8 mouse cellular contexts compared by ENCODE assay signal in the genomic region with DNA sequence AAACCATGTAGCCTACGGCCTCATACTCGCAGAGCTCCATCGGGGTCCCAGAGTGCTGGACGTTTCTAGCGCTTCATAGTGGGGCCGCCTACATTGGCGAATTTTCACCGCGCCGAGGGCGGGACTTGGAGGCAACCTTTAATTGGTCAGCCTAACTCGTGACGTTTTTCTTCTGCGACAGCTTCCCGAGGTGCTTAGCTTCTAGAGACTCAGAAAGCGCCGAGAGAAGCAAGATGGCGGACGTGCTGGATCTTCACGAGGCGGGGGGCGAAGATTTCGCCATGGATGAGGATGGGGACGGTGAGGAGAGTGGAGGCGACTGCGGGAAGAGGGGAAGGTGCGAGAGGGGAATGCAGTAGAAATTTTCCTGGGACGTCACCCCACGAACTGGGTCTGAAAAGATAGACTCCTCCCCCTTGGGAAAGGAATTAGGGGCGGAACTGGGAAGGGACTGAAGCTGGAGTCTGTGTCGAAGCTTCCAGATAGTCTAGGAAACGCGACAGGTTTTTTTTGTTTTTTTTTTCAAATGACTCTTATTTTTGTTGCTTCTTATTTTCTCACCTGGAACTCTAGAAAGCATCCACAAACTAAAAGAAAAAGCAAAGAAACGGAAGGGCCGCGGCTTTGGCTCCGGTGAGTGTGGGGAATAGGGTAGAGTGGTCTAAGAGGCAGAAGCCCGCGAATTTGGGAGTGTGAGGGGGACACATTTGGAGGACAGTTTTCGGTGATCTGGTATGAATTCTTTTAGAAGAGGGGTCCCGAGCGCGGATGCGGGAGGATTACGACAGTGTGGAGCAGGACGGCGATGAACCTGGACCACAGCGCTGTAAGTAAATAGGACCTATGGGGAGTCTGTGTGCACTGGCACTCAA. TPM values are rescaled to one million over a fixed set of nuclear protein-coding genes. Genes with fewer than 3 reads are reported as not detected.
DNase-seq lines count a peak whose midpoint lies in the region; ATAC-seq and TF ChIP-seq lines count a peak whose summit lies in the region.

A gene (plus strand): TSS at position 205 of the 872 bp plus-strand sequence.

- peak within 1 kb of the TSS; percentile 92 for H3K4me2 ChIP-seq in forebrain, embryonic 13.5 days
- H3K4me2 ChIP-seq in liver, postnatal 0 days (ENCODE audit: low read depth, low read length) = peak within 1 kb of the TSS; percentile 86
- H3K4me2 ChIP-seq in neural tube, embryonic 14.5 days (ENCODE audit: low read depth, low read length) = peak within 1 kb of the TSS; percentile 76

- H3K4me1 ChIP-seq in ES-Bruce4 (ENCODE audit: control insufficient read depth, insufficient read depth, low read length) = no peaks in the 10 kb centered on the region
- peaks cover 26% of the 10 kb centered on the region for H3K4me1 ChIP-seq in forebrain, embryonic 13.5 days
- H3K4me1 ChIP-seq in liver, postnatal 0 days (ENCODE audit: insufficient read depth) = peaks cover 14% of the 10 kb centered on the region
- peaks cover 13% of the 10 kb centered on the region for H3K4me1 ChIP-seq in neural tube, embryonic 14.5 days (ENCODE audit: control insufficient read depth, insufficient read depth, low read length)

- no peaks in the 10 kb centered on the region for H3K9me3 ChIP-seq in ES-Bruce4 (replicated peaks; ENCODE audit: control insufficient read depth, insufficient read depth, low read length, poor library complexity, severe bottlenecking)
- H3K9me3 ChIP-seq in forebrain, embryonic 13.5 days (replicated peaks) = no peaks in the 10 kb centered on the region
- H3K9me3 ChIP-seq in liver, postnatal 0 days (ENCODE audit: low read length) = no peaks in the 10 kb centered on the region
- H3K9me3 ChIP-seq in neural tube, embryonic 14.5 days (ENCODE audit: control insufficient read depth, low read length) = no peaks in the 10 kb centered on the region

- peak within 1 kb of the TSS; percentile 95 for H3K4me3 ChIP-seq in ES-Bruce4 (ENCODE audit: low read depth, low read length)
- peak within 1 kb of the TSS; percentile 75 for H3K4me3 ChIP-seq in forebrain, embryonic 13.5 days
- H3K4me3 ChIP-seq in liver, postnatal 0 days (ENCODE audit: low read depth, low read length) = peak within 1 kb of the TSS; percentile 85
- peak within 1 kb of the TSS; percentile 67 for H3K4me3 ChIP-seq in neural tube, embryonic 14.5 days (ENCODE audit: low read depth, low read length)

- no peaks in the 10 kb centered on the region for H3K27me3 ChIP-seq in ES-Bruce4 (ENCODE audit: control insufficient read depth, insufficient read depth, low read length, poor library complexity, severe bottlenecking)
- H3K27me3 ChIP-seq in forebrain, embryonic 13.5 days = no peaks in the 10 kb centered on the region
- no peaks in the 10 kb centered on the region for H3K27me3 ChIP-seq in liver, postnatal 0 days (ENCODE audit: insufficient read depth, low read length)
- no peaks in the 10 kb centered on the region for H3K27me3 ChIP-seq in neural tube, embryonic 14.5 days (ENCODE audit: control insufficient read depth, insufficient read depth, low read length)

- WGBS in forebrain, embryonic 13.5 days = under 1% methylated on average over 48 of the region's 48 CpGs
- under 1% methylated on average over 48 of the region's 48 CpGs for WGBS in large intestine, adult 2 months
- 1% methylated on average over 48 of the region's 48 CpGs for WGBS in liver, postnatal 0 days (ENCODE audit: insufficient replicate concordance)
- WGBS in neural tube, embryonic 14.5 days = 2% methylated on average over 48 of the region's 48 CpGs

- H3K27ac ChIP-seq in ES-Bruce4 (ENCODE audit: insufficient read depth, low read length) = peak within 1 kb of the TSS; percentile 31; the same call in 1 of the 2 replicates
- peak within 1 kb of the TSS; percentile 46 for H3K27ac ChIP-seq in forebrain, embryonic 13.5 days
- H3K27ac ChIP-seq in liver, postnatal 0 days (ENCODE audit: low read depth) = peak within 1 kb of the TSS; percentile 71
- H3K27ac ChIP-seq in neural tube, embryonic 14.5 days (ENCODE audit: low read depth, low read length) = peak within 1 kb of the TSS; percentile 46

- intact Hi-C loops in heart, postnatal 10 days (cut with DNase I) = no loop called here

- ATAC-seq in cerebellum, adult (ENCODE audit: insufficient number of reproducible peaks, low FRiP score, low TSS enrichment) = peak; percentile 95
- ATAC-seq in forebrain, embryonic 13.5 days = peak; percentile 95
- ATAC-seq in liver, postnatal 0 days = peak; percentile 98
- peak; percentile 95 for ATAC-seq in neural tube, embryonic 14.5 days (ENCODE audit: low read depth)

- peak; percentile 63 for TF ChIP-seq POLR2A in ES-Bruce4 (IDR thresholded peaks at IDR 0.05; ENCODE audit: insufficient read depth, low read length)

- TF ChIP-seq CTCF in ES-Bruce4 (IDR thresholded peaks at IDR 0.05; ENCODE audit: low read depth, low read length) = no peak
- TF ChIP-seq CTCF in liver, postnatal 0 days (IDR thresholded peaks at IDR 0.05; ENCODE audit: low read depth) = no peak

- H3K9ac ChIP-seq in ES-Bruce4 (ENCODE audit: low read depth, poor library complexity, severe bottlenecking) = peak within 1 kb of the TSS; percentile 71
- peak within 1 kb of the TSS; percentile 86 for H3K9ac ChIP-seq in forebrain, embryonic 13.5 days
- peak within 1 kb of the TSS; percentile 79 for H3K9ac ChIP-seq in liver, postnatal 0 days (replicated peaks)
- peak within 1 kb of the TSS; percentile 67 for H3K9ac ChIP-seq in neural tube, embryonic 14.5 days (replicated peaks; ENCODE audit: low read depth, low read length)

- peaks cover 19% of the 10 kb centered on the region for H3K36me3 ChIP-seq in ES-Bruce4 (ENCODE audit: control insufficient read depth, insufficient read depth, low read length, poor library complexity, severe bottlenecking)
- H3K36me3 ChIP-seq in forebrain, embryonic 13.5 days (ENCODE audit: poor library complexity, severe bottlenecking) = peaks cover 46% of the 10 kb centered on the region
- H3K36me3 ChIP-seq in liver, postnatal 0 days (replicated peaks; ENCODE audit: insufficient read depth, low read length) = peaks cover 21% of the 10 kb centered on the region
- peaks cover 14% of the 10 kb centered on the region for H3K36me3 ChIP-seq in neural tube, embryonic 14.5 days (ENCODE audit: control insufficient read depth, insufficient read depth, low read length)

- peak; percentile 98 for DNase-seq in heart, postnatal 10 days
- peak; percentile 98 for DNase-seq in large intestine, adult 2 months (ENCODE audit: low read depth, low spot score)
- DNase-seq in liver, postnatal 0 days = peak; percentile 95
- peak; percentile 95 for DNase-seq in testis, postnatal 10 days (ENCODE audit: low spot score)

- TF ChIP-seq EP300 in ES-Bruce4 (IDR thresholded peaks at IDR 0.05; ENCODE audit: insufficient read depth, low read depth, low read length) = no peak
- peak; percentile 60; the same call in 1 of the 2 replicates for TF ChIP-seq EP300 in liver, postnatal 0 days (IDR thresholded peaks at IDR 0.05; ENCODE audit: low read depth)

RNA-seq across cellular contexts. Expression of the gene that starts here (rescaled TPM):
- polyA plus RNA-seq in ES-Bruce4 (2011; ENCODE audit: insufficient read depth, insufficient read length, low read depth, missing spikeins) = 325 and 344 TPM in 2 replicates
- polyA plus RNA-seq in forebrain, embryonic 13.5 days (2015; fragmentation: Nextera tagmentation; extraction: Ambion mirVana) = 161 and 168 TPM in 2 replicates
- total RNA-seq in heart, postnatal 10 days (2021) = 10 to 100 TPM; 47.9 to 55.9 TPM
- 12.1 and 18.2 TPM in 2 replicates for polyA plus RNA-seq in large intestine, adult 2 months (2012; rRNA removed)
- polyA plus RNA-seq in liver, postnatal 0 days (2015; fragmentation: Nextera tagmentation; extraction: Ambion mirVana) = 54.6 and 56.5 TPM in 2 replicates
- 115 and 117 TPM in 2 replicates for polyA plus RNA-seq in neural tube, embryonic 14.5 days (2014; fragmentation: Nextera tagmentation; extraction: Ambion mirVana)

Comparison
In these comparisons a context has a peak if more than half of its experiments do, and no peak if none do; other contexts are left out.
1. Peak in every context shown above with its lines: DNase-seq, ATAC-seq, H3K4me3 ChIP-seq and H3K27ac ChIP-seq.